Comparison of ENCODE assay signal across 13 mouse cellular contexts in the genomic region with DNA sequence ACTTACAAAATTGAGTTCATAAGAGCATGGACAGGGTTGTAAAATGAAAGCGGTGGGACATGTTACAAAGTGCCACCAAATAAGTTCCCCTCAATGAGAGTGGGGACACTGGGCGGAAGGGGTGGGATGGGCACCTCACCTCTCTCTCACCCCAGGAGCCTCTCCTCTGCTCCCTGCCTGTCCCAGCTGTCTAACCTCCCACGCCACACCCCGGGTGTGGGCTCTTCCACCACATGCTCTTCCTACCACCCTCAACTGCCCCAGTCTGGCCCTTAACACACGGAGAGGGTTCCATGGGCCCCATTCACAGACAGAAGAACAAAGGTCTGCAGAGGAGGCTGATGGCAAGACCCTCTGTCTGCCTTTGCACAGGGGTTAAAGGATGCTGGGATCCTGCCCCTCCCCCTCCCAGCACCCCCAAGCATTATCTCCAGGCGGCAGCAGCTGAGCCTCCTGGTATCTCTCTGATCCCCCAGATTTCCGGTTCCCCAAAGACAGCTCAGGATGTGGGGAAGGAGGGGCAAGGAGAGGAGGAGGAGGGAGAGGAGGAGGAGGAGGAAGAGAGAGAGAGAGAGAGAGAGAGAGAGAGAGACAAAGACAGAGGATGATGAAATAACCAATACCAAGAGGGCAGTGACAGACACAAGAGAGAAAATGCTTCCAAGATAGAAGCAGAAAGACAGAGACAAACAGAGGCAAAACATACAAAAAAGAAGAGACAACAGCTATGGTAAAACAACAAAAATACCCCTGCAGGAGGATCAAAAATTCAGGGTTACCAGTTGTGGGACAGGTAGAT. TPM values are rescaled to one million over a fixed set of nuclear protein-coding genes. Genes with fewer than 3 reads are reported as not detected.
A peak's percentile ranks its signal among the peaks of the same experiment; 100 is the strongest.
DNase-seq lines count a peak whose midpoint lies in the region; ATAC-seq and TF ChIP-seq lines count a peak whose summit lies in the region.
"Had no signal": no experiment of that assay in that cellular context is flagged by ENCODE, and none has a peak within 500 bp of the region (broad histone marks: within the 10 kb centered on the region; RNA-seq: fewer than 3 reads in every experiment).

No protein-coding gene starts in this region.

- peak overlapping the region; percentile 63 for H3K4me2 ChIP-seq in liver, embryonic 12.5 days

- no peak overlapping the region for H3K4me3 ChIP-seq in heart, embryonic 10.5 days
- H3K4me3 ChIP-seq in heart, adult 2 months, result no peak overlapping the region
- H3K4me3 ChIP-seq in liver, embryonic 12.5 days, result peak overlapping the region; percentile 23; the same call in 1 of the 2 replicates

- no peak for TF ChIP-seq CTCF in heart, adult 2 months (IDR thresholded peaks at IDR 0.05)

- intact Hi-C loops in heart, adult 2 months (cut with DNase I), result no loop called here

- H3K27me3 ChIP-seq in heart, embryonic 10.5 days (ENCODE audit: insufficient read depth, poor library complexity, severe bottlenecking), result no peaks in the 10 kb centered on the region
- H3K27me3 ChIP-seq in heart, adult 2 months (ENCODE audit: control insufficient read depth, insufficient read depth, low read length), result no peaks in the 10 kb centered on the region
- no peaks in the 10 kb centered on the region for H3K27me3 ChIP-seq in liver, embryonic 12.5 days (replicated peaks)

- no peaks in the 10 kb centered on the region for H3K36me3 ChIP-seq in heart, embryonic 10.5 days
- no peaks in the 10 kb centered on the region for H3K36me3 ChIP-seq in heart, adult 2 months (ENCODE audit: control insufficient read depth, insufficient read depth, low read length)
- H3K36me3 ChIP-seq in liver, embryonic 12.5 days, result no peaks in the 10 kb centered on the region

- no peak overlapping the region for H3K9ac ChIP-seq in heart, adult 2 months (ENCODE audit: low read depth, low read length)
- H3K9ac ChIP-seq in liver, embryonic 12.5 days, result peak overlapping the region; percentile 55

- H3K27ac ChIP-seq in heart, embryonic 10.5 days, result peak overlapping the region; percentile 38; the same call in 1 of the 2 replicates
- no peak overlapping the region for H3K27ac ChIP-seq in heart, adult 2 months
- H3K27ac ChIP-seq in liver, embryonic 12.5 days, result peak overlapping the region; percentile 73

- peak; percentile 86 for ATAC-seq in liver, embryonic 12.5 days
- no peak for ATAC-seq in cerebellum, adult (ENCODE audit: insufficient number of reproducible peaks, low FRiP score, low TSS enrichment)
- ATAC-seq: forebrain, embryonic 14.5 days had no signal

- 39% methylated on average over 7 of the region's 7 CpGs for WGBS in heart, embryonic 10.5 days
- WGBS in heart, adult 2 months, result 43% methylated on average over 7 of the region's 7 CpGs
- WGBS in liver, embryonic 12.5 days (ENCODE audit: insufficient replicate concordance), result 13% methylated on average over 7 of the region's 7 CpGs

- no peaks in the 10 kb centered on the region for H3K9me3 ChIP-seq in heart, embryonic 10.5 days
- no peaks in the 10 kb centered on the region for H3K9me3 ChIP-seq in liver, embryonic 12.5 days (replicated peaks)

- peak; percentile 71 for DNase-seq in heart, embryonic 10.5 days (ENCODE audit: low spot score)
- no peak for DNase-seq in heart, adult 2 months
- DNase-seq in c-Kit-positive CD71-positive TER-119-positive erythroid progenitor cells, embryonic 14.5 days (ENCODE audit: low spot score), result peak; percentile 67
- DNase-seq in thymus, postnatal 0 days (ENCODE audit: low spot score), result peak; percentile 59
- no peak for DNase-seq in left cerebral cortex, adult 9 months (ENCODE audit: low spot score in 2 of 2)
- DNase-seq in adrenal gland, postnatal 36 days, result no peak
- DNase-seq: kidney, postnatal 14 days; lung, postnatal 10 days had no signal

- no peaks in the 10 kb centered on the region for H3K79me2 ChIP-seq in heart, adult 2 months (replicated peaks; ENCODE audit: control insufficient read depth, insufficient read depth, low read length)

- no peak for TF ChIP-seq POLR2A in heart, adult 2 months (IDR thresholded peaks at IDR 0.05; ENCODE audit: insufficient read depth, low read depth, low read length)

- no peak for TF ChIP-seq EP300 in heart, adult 2 months (IDR thresholded peaks at IDR 0.05; ENCODE audit: insufficient read depth, low read depth, low read length)

- peaks cover 30% of the 10 kb centered on the region for H3K4me1 ChIP-seq in heart, embryonic 10.5 days
- H3K4me1 ChIP-seq in heart, adult 2 months (ENCODE audit: control insufficient read depth, insufficient read depth, low read length), result no peaks in the 10 kb centered on the region
- H3K4me1 ChIP-seq in liver, embryonic 12.5 days, result peaks cover 54% of the 10 kb centered on the region

RNA-seq across cellular contexts. Expression of a gene that starts 12.4 kb away (rescaled TPM):
- 4.3 and 6.3 TPM in 2 replicates for polyA plus RNA-seq in heart, embryonic 10.5 days (2016; fragmentation: Nextera tagmentation; extraction: Ambion mirVana)
- total RNA-seq in heart, adult 2 months (2021), result 1 to 10 TPM in 1 of 2 experiments, under 1 TPM in 1; 0.34 to 1.8 TPM
- polyA plus RNA-seq in heart, adult 2 months (2012; rRNA removed), result 1.3 and 4.4 TPM in 2 replicates
- polyA plus RNA-seq in liver, embryonic 12.5 days (2016; fragmentation: Nextera tagmentation; extraction: Ambion mirVana), result 14.5 and 15.6 TPM in 2 replicates
- polyA plus RNA-seq in thymus, postnatal 0 days (2015; fragmentation: Nextera tagmentation; extraction: Ambion mirVana), result 890 and 915 TPM in 2 replicates
- under 1 TPM; 0.36 to 0.60 TPM for total RNA-seq in adrenal gland, postnatal 36 days (2021)

RNA-seq across cellular contexts. Expression of a gene that starts 20.3 kb away (rescaled TPM):
- polyA plus RNA-seq in heart, embryonic 10.5 days (2016; fragmentation: Nextera tagmentation; extraction: Ambion mirVana), result 58.2 and 58.9 TPM in 2 replicates
- 10 to 100 TPM; 22.3 to 31.9 TPM for total RNA-seq in heart, adult 2 months (2021)
- 57.5 and 68.8 TPM in 2 replicates for polyA plus RNA-seq in heart, adult 2 months (2012; rRNA removed)
- 27.3 and 29.1 TPM in 2 replicates for polyA plus RNA-seq in liver, embryonic 12.5 days (2016; fragmentation: Nextera tagmentation; extraction: Ambion mirVana)
- polyA plus RNA-seq in thymus, postnatal 0 days (2015; fragmentation: Nextera tagmentation; extraction: Ambion mirVana), result 39.4 and 43.3 TPM in 2 replicates
- total RNA-seq in adrenal gland, postnatal 36 days (2021), result 10 to 100 TPM; 35.5 to 37.4 TPM

RNA-seq across cellular contexts. Expression of a gene that starts 39.5 kb away (rescaled TPM):
- 1.5 and 1.6 TPM in 2 replicates for polyA plus RNA-seq in heart, embryonic 10.5 days (2016; fragmentation: Nextera tagmentation; extraction: Ambion mirVana)
- 1 to 10 TPM; 4.0 to 4.9 TPM for total RNA-seq in heart, adult 2 months (2021)
- 3.0 and 5.6 TPM in 2 replicates for polyA plus RNA-seq in heart, adult 2 months (2012; rRNA removed)
- polyA plus RNA-seq in liver, embryonic 12.5 days (2016; fragmentation: Nextera tagmentation; extraction: Ambion mirVana), result 3.6 and 3.7 TPM in 2 replicates
- polyA plus RNA-seq in thymus, postnatal 0 days (2015; fragmentation: Nextera tagmentation; extraction: Ambion mirVana), result 5.1 and 6.7 TPM in 2 replicates
- total RNA-seq in adrenal gland, postnatal 36 days (2021), result 1 to 10 TPM; 6.5 TPM

RNA-seq across cellular contexts. Expression of a gene that starts 57.7 kb away (rescaled TPM):
- polyA plus RNA-seq in heart, embryonic 10.5 days (2016; fragmentation: Nextera tagmentation; extraction: Ambion mirVana), result not detected in 2 replicates
- 1 to 10 TPM in 1 of 2 experiments, under 1 TPM in 1; 0.37 to 1.9 TPM for total RNA-seq in heart, adult 2 months (2021)
- polyA plus RNA-seq in heart, adult 2 months (2012; rRNA removed), result 2.1 and 4.6 TPM in 2 replicates
- 0.08 TPM in 1 of 2 replicates, not detected in the other for polyA plus RNA-seq in liver, embryonic 12.5 days (2016; fragmentation: Nextera tagmentation; extraction: Ambion mirVana)
- polyA plus RNA-seq in thymus, postnatal 0 days (2015; fragmentation: Nextera tagmentation; extraction: Ambion mirVana), result 0.13 and 0.22 TPM in 2 replicates
- under 1 TPM in 1 of 2 experiments, not detected in 1; 0.82 TPM for total RNA-seq in adrenal gland, postnatal 36 days (2021)
- total RNA-seq: left cerebral cortex, postnatal 10 days had no signal
- polyA plus RNA-seq: forebrain, embryonic 14.5 days; hindbrain, embryonic 11.5 days had no signal

Comparison
In these comparisons a context has a peak if more than half of its experiments do, and no peak if none do; other contexts are left out.
1. DNase-seq: peak in heart, embryonic 10.5 days (single experiment), c-Kit-positive CD71-positive TER-119-positive erythroid progenitor cells, embryonic 14.5 days (single experiment) and thymus, postnatal 0 days (single experiment); none in heart, adult 2 months (0 of 2), left cerebral cortex, adult 9 months (0 of 2) and adrenal gland, postnatal 36 days (0 of 2).
2. RNA of a gene that starts 12.4 kb away (polyA plus RNA-seq): 890 to 915 TPM in thymus, postnatal 0 days; 14.5 to 15.6 TPM in liver, embryonic 12.5 days, 4.3 to 6.3 TPM in heart, embryonic 10.5 days and 1.3 to 4.4 TPM in heart, adult 2 months; every median in the first group is over 10 times any median in the second.